Mouse (Mus musculus): ENCODE results near the gene Nbea. TPM values are rescaled to one million over a fixed set of nuclear protein-coding genes. Genes with fewer than 3 reads are reported as not detected.
"Not testable (repeated sequence)": the region's sequence is repeated elsewhere in the genome, so short reads cannot be mapped to it uniquely, and the experiment has no call there.

The Nbea gene
- polyA plus RNA-seq, 1 experiment from 2014 or later = 5.4 TPM

- Histone ChIP-seq H3K4me3 (ENCODE audit: low read length) (no peak overlapping the region), H3K9me3 (ENCODE audit: control insufficient read depth, low read length) (no peaks in the 10 kb centered on the region), H3K27me3 (ENCODE audit: control insufficient read depth, insufficient read depth, low read depth, low read length) (no peaks in the 10 kb centered on the region), H3K36me3 (ENCODE audit: control insufficient read depth, insufficient read depth, low read length) (no peaks in the 10 kb centered on the region), H3K27ac (ENCODE audit: low read length) (peak overlapping the region; percentile 50), H3K9ac (ENCODE audit: low read length) (no peak overlapping the region), H3K4me1 (replicated peaks; ENCODE audit: control insufficient read depth, insufficient read depth, low read length) (peaks cover 7% of the 10 kb centered on the region), H3K4me2 (ENCODE audit: low read depth, low read length) (no peak overlapping the region)
- 47% methylated on average over 5 of the region's 5 CpGs for WGBS
- ATAC-seq (ENCODE audit: low read depth) = peak; percentile 95
Measured at GRCm38 (mm10) chr3:56045659-56046336, 137.7 kb downstream of the Nbea start.

DNA sequence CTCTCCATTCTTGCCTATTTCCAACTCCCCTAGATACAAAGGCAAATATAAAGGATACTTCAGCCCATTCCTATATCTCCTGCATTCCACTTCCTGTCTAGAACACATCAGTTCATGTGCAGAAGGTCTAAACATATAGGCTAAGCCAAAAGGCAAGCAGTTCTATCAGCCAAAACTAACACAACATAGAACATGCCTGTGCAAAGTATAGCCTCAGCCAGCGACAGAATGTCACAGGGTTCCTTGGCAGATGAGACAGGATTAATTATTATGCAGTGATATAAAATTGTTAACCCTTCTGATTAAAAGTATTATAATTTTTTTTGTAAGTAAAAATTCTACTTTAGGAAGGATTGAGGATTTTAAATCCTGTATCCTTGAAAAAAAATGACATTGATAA, 140.4 kb downstream of the Nbea start:
- Histone ChIP-seq H3K36me3 (ENCODE audit: control insufficient read depth, insufficient read depth, low read length) (no peaks in the 10 kb centered on the region), H3K27me3 (ENCODE audit: control insufficient read depth, insufficient read depth, low read depth, low read length) (no peaks in the 10 kb centered on the region), H3K9ac (ENCODE audit: low read length) (no peak overlapping the region), H3K4me1 (replicated peaks; ENCODE audit: control insufficient read depth, insufficient read depth, low read length) (peaks cover 7% of the 10 kb centered on the region), H3K9me3 (ENCODE audit: control insufficient read depth, low read length) (no peaks in the 10 kb centered on the region), H3K4me3 (ENCODE audit: low read length) (no peak overlapping the region), H3K4me2 (ENCODE audit: low read depth, low read length) (no peak overlapping the region), H3K27ac (ENCODE audit: low read length) (no peak overlapping the region)
- 63% methylated on average over 1 of the region's 1 CpGs for WGBS
- no peak for ATAC-seq (ENCODE audit: low read depth)

DNA sequence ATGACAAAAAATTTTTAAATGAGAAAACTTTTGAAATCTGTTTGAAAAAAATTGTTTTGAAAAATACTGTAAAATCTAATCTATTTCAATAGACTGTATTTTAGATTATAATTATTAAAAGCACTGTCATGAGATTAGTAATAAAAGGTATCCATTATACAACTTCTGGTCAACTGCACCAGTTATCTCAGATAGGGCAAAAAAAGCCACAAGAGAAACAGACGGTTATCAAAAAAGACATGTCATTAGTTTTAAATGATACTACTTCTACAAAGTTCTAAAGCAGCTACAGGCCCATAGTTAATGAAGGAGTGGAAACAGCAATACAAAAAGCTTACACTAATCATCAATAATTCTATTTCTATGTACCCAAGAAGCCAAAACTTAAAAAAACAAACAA, 144.0 kb downstream of the Nbea start:
- Histone ChIP-seq H3K27ac (ENCODE audit: low read length) (no peak overlapping the region), H3K4me2 (ENCODE audit: low read depth, low read length) (no peak overlapping the region), H3K36me3 (ENCODE audit: control insufficient read depth, insufficient read depth, low read length) (no peaks in the 10 kb centered on the region), H3K9me3 (ENCODE audit: control insufficient read depth, low read length) (no peaks in the 10 kb centered on the region), H3K9ac (ENCODE audit: low read length) (no peak overlapping the region), H3K27me3 (ENCODE audit: control insufficient read depth, insufficient read depth, low read depth, low read length) (no peaks in the 10 kb centered on the region), H3K4me3 (ENCODE audit: low read length) (no peak overlapping the region), H3K4me1 (replicated peaks; ENCODE audit: control insufficient read depth, insufficient read depth, low read length) (no peaks in the 10 kb centered on the region)
- ATAC-seq (ENCODE audit: low read depth) = no peak
- WGBS = 92% methylated on average over 1 of the region's 1 CpGs

DNA sequence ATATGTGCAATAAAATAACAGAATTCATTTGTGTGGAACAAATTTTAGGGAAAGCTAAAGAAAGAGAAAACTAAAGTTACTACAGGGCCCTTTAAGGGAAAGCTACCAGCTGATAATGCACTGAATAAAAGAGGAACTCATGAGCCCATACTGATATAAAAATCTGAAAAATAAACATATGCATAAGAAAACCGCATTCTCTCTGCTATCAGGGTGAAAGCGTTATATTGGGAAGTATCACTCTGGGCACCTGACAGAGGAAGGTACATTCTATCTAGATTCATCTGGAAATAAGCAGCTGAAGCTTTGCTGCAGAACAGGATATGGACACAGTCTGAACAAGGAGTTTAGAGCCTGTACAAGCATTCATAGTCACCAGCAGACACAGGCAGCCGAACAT, 148.9 kb downstream of the Nbea start:
- Histone ChIP-seq H3K9ac (ENCODE audit: low read length) (no peak overlapping the region), H3K4me3 (ENCODE audit: low read length) (no peak overlapping the region), H3K27ac (ENCODE audit: low read length) (no peak overlapping the region), H3K27me3 (ENCODE audit: control insufficient read depth, insufficient read depth, low read depth, low read length) (no peaks in the 10 kb centered on the region), H3K4me1 (replicated peaks; ENCODE audit: control insufficient read depth, insufficient read depth, low read length) (no peaks in the 10 kb centered on the region), H3K4me2 (ENCODE audit: low read depth, low read length) (no peak overlapping the region), H3K36me3 (ENCODE audit: control insufficient read depth, insufficient read depth, low read length) (0 out of 2 replicates have a peak, but pooled peaks cover 3% of the 10 kb centered on the region), H3K9me3 (ENCODE audit: control insufficient read depth, low read length) (no peaks in the 10 kb centered on the region)
- 59% methylated on average over 3 of the region's 3 CpGs for WGBS
- no peak for ATAC-seq (ENCODE audit: low read depth)

- Histone ChIP-seq H3K4me2 (ENCODE audit: low read depth, low read length) (no peak overlapping the region), H3K4me1 (replicated peaks; ENCODE audit: control insufficient read depth, insufficient read depth, low read length) (no peaks in the 10 kb centered on the region), H3K4me3 (ENCODE audit: low read length) (no peak overlapping the region), H3K9ac (ENCODE audit: low read length) (no peak overlapping the region), H3K27me3 (ENCODE audit: control insufficient read depth, insufficient read depth, low read depth, low read length) (no peaks in the 10 kb centered on the region), H3K27ac (ENCODE audit: low read length) (no peak overlapping the region), H3K9me3 (ENCODE audit: control insufficient read depth, low read length) (no peaks in the 10 kb centered on the region), H3K36me3 (ENCODE audit: control insufficient read depth, insufficient read depth, low read length) (0 out of 2 replicates have a peak, but pooled peaks cover 2% of the 10 kb centered on the region)
- ATAC-seq (ENCODE audit: low read depth) = no peak
- WGBS = 79% methylated on average over 3 of the region's 3 CpGs
Measured at GRCm38 (mm10) chr3:56018494-56018893, 165.0 kb downstream of the Nbea start.

DNA sequence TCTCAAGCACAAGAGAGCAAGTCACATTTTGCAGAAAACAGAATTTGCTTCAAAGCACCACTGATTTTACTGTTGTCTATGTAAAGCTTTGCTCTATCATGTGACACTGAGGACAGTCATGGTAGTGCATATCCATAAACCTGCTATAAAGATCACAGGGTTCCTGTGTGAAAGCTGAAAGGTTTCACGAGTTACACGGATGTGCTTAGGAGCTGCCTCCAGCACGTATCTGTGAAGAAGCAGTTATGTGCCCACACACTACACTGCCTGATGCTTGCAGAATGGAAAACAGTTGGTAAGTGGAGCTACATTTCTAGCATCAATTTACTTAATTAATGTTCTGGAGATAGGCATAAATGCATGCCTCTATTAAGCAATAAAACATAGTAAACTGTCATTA, 172.4 kb downstream of the Nbea start:
- no peak overlapping the region for H3K4me3 ChIP-seq (ENCODE audit: low read length)
- no peak overlapping the region for H3K27ac ChIP-seq (ENCODE audit: low read length)
- no peaks in the 10 kb centered on the region for H3K36me3 ChIP-seq (ENCODE audit: control insufficient read depth, insufficient read depth, low read length)
- no peaks in the 10 kb centered on the region for H3K4me1 ChIP-seq (replicated peaks; ENCODE audit: control insufficient read depth, insufficient read depth, low read length)
- WGBS = 83% methylated on average over 3 of the region's 3 CpGs
- no peak overlapping the region for H3K4me2 ChIP-seq (ENCODE audit: low read depth, low read length)
- no peak for ATAC-seq (ENCODE audit: low read depth)
- H3K27me3 ChIP-seq (ENCODE audit: control insufficient read depth, insufficient read depth, low read depth, low read length) = no peaks in the 10 kb centered on the region
- H3K9me3 ChIP-seq (ENCODE audit: control insufficient read depth, low read length) = no peaks in the 10 kb centered on the region
- H3K9ac ChIP-seq (ENCODE audit: low read length) = no peak overlapping the region

DNA sequence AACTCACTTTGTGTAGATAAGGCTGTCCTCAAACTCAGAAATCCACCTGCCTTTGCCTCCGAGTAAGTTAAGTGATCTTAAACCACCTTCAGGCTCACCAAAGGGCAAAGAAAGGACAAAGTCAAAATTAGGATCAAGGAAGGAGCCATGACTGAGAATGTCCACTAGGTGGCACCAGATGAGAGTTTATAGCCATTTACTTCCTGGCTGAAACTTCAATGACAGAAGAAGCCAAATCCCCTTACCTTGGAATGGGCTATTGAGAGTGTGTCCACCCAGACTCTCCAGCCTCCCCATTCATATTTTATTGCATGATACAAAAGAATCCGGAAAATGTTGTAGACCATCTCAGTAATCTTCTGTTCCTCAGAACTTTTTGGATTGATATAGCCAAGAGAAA, 175.5 kb downstream of the Nbea start:
- Histone ChIP-seq H3K27ac (ENCODE audit: low read length) (no peak overlapping the region), H3K4me2 (ENCODE audit: low read depth, low read length) (no peak overlapping the region), H3K4me1 (replicated peaks; ENCODE audit: control insufficient read depth, insufficient read depth, low read length) (no peaks in the 10 kb centered on the region), H3K4me3 (ENCODE audit: low read length) (no peak overlapping the region), H3K9me3 (ENCODE audit: control insufficient read depth, low read length) (no peaks in the 10 kb centered on the region), H3K36me3 (ENCODE audit: control insufficient read depth, insufficient read depth, low read length) (no peaks in the 10 kb centered on the region), H3K9ac (ENCODE audit: low read length) (no peak overlapping the region), H3K27me3 (ENCODE audit: control insufficient read depth, insufficient read depth, low read depth, low read length) (no peaks in the 10 kb centered on the region)
- WGBS = 18% methylated on average over 2 of the region's 2 CpGs
- no peak for ATAC-seq (ENCODE audit: low read depth)

DNA sequence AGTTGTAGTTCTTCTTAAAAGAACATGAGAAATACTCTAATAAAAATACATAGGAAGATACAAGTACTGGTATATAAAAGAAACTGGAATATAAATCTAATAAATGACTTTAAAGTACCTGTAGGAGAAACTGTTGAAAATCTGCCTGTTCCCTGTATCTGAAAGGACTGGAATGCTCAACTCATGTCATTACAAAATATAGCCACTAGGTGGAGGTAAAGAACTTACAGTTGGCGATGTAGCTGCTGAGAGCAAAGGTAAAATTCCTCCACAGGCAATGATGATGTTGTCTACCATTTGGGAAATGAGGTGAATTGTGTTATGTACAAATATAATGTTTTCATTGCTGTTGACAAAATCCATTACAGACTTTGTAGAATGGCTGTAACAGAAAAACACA, 183.2 kb downstream of the Nbea start:
- ATAC-seq (ENCODE audit: low read depth) = no peak
- H3K36me3 ChIP-seq (ENCODE audit: control insufficient read depth, insufficient read depth, low read length) = no peaks in the 10 kb centered on the region
- H3K9ac ChIP-seq (ENCODE audit: low read length) = no peak overlapping the region
- no peak overlapping the region for H3K4me3 ChIP-seq (ENCODE audit: low read length)
- no peak overlapping the region for H3K4me2 ChIP-seq (ENCODE audit: low read depth, low read length)
- 0% methylated on average over 1 of the region's 1 CpGs for WGBS
- H3K9me3 ChIP-seq (ENCODE audit: control insufficient read depth, low read length) = no peaks in the 10 kb centered on the region
- no peak overlapping the region for H3K27ac ChIP-seq (ENCODE audit: low read length)
- no peaks in the 10 kb centered on the region for H3K27me3 ChIP-seq (ENCODE audit: control insufficient read depth, insufficient read depth, low read depth, low read length)
- no peaks in the 10 kb centered on the region for H3K4me1 ChIP-seq (replicated peaks; ENCODE audit: control insufficient read depth, insufficient read depth, low read length)

DNA sequence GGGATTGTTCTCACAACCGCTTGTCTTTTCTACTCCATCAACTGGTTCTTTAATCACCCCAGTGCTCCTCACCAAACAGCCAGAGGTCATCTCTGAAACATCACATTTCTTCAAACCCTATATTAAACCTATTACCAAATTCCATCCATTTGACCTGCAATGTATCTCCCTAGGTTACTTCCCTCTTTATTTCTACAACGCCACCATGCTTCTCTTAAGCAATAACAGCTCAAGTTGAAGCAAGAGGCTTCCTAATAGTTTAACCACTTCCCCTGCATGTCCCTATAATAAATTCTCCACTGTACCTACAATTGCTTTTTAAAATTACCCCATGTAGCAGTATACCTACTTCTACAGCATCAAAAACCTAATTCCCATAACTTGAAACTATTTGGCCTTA, 205.1 kb downstream of the Nbea start:
- ATAC-seq (ENCODE audit: low read depth) = no peak
- Histone ChIP-seq H3K36me3 (ENCODE audit: control insufficient read depth, insufficient read depth, low read length) (no peaks in the 10 kb centered on the region; the same call in 1 of the 2 replicates), H3K27ac (ENCODE audit: low read length) (no peak overlapping the region), H3K27me3 (ENCODE audit: control insufficient read depth, insufficient read depth, low read depth, low read length) (no peaks in the 10 kb centered on the region), H3K9me3 (ENCODE audit: control insufficient read depth, low read length) (no peaks in the 10 kb centered on the region), H3K4me1 (replicated peaks; ENCODE audit: control insufficient read depth, insufficient read depth, low read length) (no peaks in the 10 kb centered on the region), H3K9ac (ENCODE audit: low read length) (no peak overlapping the region), H3K4me3 (ENCODE audit: low read length) (no peak overlapping the region), H3K4me2 (ENCODE audit: low read depth, low read length) (no peak overlapping the region)
- WGBS = 81% methylated on average over 2 of the region's 2 CpGs

- H3K4me2 ChIP-seq (ENCODE audit: low read depth, low read length); H3K9ac ChIP-seq (ENCODE audit: low read length); H3K27ac ChIP-seq (ENCODE audit: low read length); H3K4me1 ChIP-seq (replicated peaks; ENCODE audit: control insufficient read depth, insufficient read depth, low read length); H3K4me3 ChIP-seq (ENCODE audit: low read length); H3K27me3 ChIP-seq (ENCODE audit: control insufficient read depth, insufficient read depth, low read depth, low read length); H3K9me3 ChIP-seq (ENCODE audit: control insufficient read depth, low read length); ATAC-seq (ENCODE audit: low read depth); H3K36me3 ChIP-seq (ENCODE audit: control insufficient read depth, insufficient read depth, low read length): not testable (repeated sequence)
- WGBS = 96% methylated on average over 14 of the region's 14 CpGs
Measured at GRCm38 (mm10) chr3:55976986-55977385, 206.5 kb downstream of the Nbea start.
